Mouse (Mus musculus) liver, embryonic 14.5 days (tissue): Measurements from ENCODE around the gene Gm13290. TPM values are rescaled to one million over a fixed set of nuclear protein-coding genes. Genes with fewer than 3 reads are reported as not detected.
"Not testable (repeated sequence)": the region's sequence is repeated elsewhere in the genome, so short reads cannot be mapped to it uniquely, and the experiment has no call there.

Experiments used
- ATAC-seq: fragments of 200-750 bp; cut with Nextera tagmentation; 2 replicates; pipeline ENCODE4 v1.8.0; 2017; ENCODE audit warnings: moderate number of reproducible peaks, mild to moderate bottlenecking, moderate library complexity; ENCODE audit not compliant: insufficient read depth
- DNase-seq, 3 experiments: peaks; one replicate each; pipeline ENCODE4 v3.0.0-alpha.2; 2012 to 2013; ENCODE audit warnings: low read depth in 3 of 3, low spot score in 3 of 3
- H3K27ac ChIP-seq: fragments of 300-500 bp; sonication (generic); 2 replicates; pipeline ENCODE4 v1.5.1; 2014; ENCODE audit warnings: moderate library complexity, mild to moderate bottlenecking, control low read depth, inconsistent platforms
- H3K27me3 ChIP-seq: fragments of 300-500 bp; sonication (generic); 2 replicates; pipeline ENCODE4 v1.6.1; 2014; ENCODE audit warnings: mild to moderate bottlenecking, low read length, moderate library complexity; ENCODE audit not compliant: control insufficient read depth, insufficient read depth
- H3K36me3 ChIP-seq: fragments of 300-500 bp; sonication (generic); replicated peaks from 2 replicates; pipeline ENCODE4 v1.6.1; 2014; ENCODE audit warnings: low read depth; ENCODE audit not compliant: control insufficient read depth, insufficient read depth
- H3K4me1 ChIP-seq, 2 experiments: fragments of 200-500 bp in 1 of 2; fragments of 300-500 bp in 1 of 2; sonication (generic) in 1 of 2; replicated peaks; 2 replicates each; pipeline ENCODE4 v1.6.1; 2012 to 2014; ENCODE audit warnings: antibody characterized with exemption in 1 of 2, inconsistent platforms in 1 of 2, low read length in 1 of 2; ENCODE audit not compliant: control insufficient read depth in 2 of 2, insufficient read depth in 2 of 2
- H3K4me2 ChIP-seq: fragments of 300-500 bp; sonication (generic); 2 replicates; pipeline ENCODE4 v1.6.1; 2014; ENCODE audit warnings: low read depth, mild to moderate bottlenecking, control low read depth, moderate library complexity
- H3K4me3 ChIP-seq, 2 experiments: fragments of 200-500 bp in 1 of 2; fragments of 300-500 bp in 1 of 2; sonication (generic) in 1 of 2; 2 replicates each; pipeline ENCODE4 v1.5.1; 2012 to 2014; ENCODE audit warnings: low read depth in 2 of 2, low read length in 2 of 2, mild to moderate bottlenecking in 2 of 2, control low read depth in 1 of 2, inconsistent platforms in 1 of 2, moderate library complexity in 1 of 2; ENCODE audit not compliant: insufficient read depth in 1 of 2
- H3K9ac ChIP-seq: fragments of 300-500 bp; sonication (generic); replicated peaks from 2 replicates; pipeline ENCODE4 v1.6.1; 2014; ENCODE audit warnings: mild to moderate bottlenecking, control low read depth, moderate library complexity
- H3K9me3 ChIP-seq: fragments of 300-500 bp; sonication (generic); 2 replicates; pipeline ENCODE4 v1.6.1; 2016; ENCODE audit warnings: low read length, mixed read lengths; ENCODE audit not compliant: control insufficient read depth
- CTCF ChIP-seq: IDR thresholded peaks from 2 replicates; pipeline ENCODE4 v1.5.1; 2016; ENCODE audit warnings: antibody characterized with exemption, low read depth, control low read depth
- EP300 ChIP-seq: IDR thresholded peaks from 2 replicates; pipeline ENCODE4 v1.6.1; 2016; ENCODE audit warnings: antibody characterized with exemption, low read depth
- WGBS: fragments of 180-500 bp; shearing (Covaris S2); extraction: QIAGEN DNeasy Blood & Tissue Kit; methylation state at CpG from one replicate; pipeline ENCODE4 v1.1.7; 2014; ENCODE audit not compliant: insufficient replicate concordance; 5-methylcytosine and 5-hydroxymethylcytosine counted together
- polyA plus RNA-seq, 2 experiments: library from polyadenylated mRNA; depleted of rRNA in 1 of 2; stranded (reverse) in 1 of 2; unstranded in 1 of 2; fragments of >200 nt; fragmentation: Nextera tagmentation in 1 of 2; extraction: Ambion mirVana in 1 of 2; gene quantifications; 2 replicates each; pipeline versions ENCODE4 v1.2.1 to v1.2.3; 2012 to 2014

Gene Gm13290
- not detected in 2 replicates for polyA plus RNA-seq (2012; rRNA removed)
- polyA plus RNA-seq (2014; fragmentation: Nextera tagmentation; extraction: Ambion mirVana) = 0.14 TPM in 1 of 2 replicates, not detected in the other

DNA sequence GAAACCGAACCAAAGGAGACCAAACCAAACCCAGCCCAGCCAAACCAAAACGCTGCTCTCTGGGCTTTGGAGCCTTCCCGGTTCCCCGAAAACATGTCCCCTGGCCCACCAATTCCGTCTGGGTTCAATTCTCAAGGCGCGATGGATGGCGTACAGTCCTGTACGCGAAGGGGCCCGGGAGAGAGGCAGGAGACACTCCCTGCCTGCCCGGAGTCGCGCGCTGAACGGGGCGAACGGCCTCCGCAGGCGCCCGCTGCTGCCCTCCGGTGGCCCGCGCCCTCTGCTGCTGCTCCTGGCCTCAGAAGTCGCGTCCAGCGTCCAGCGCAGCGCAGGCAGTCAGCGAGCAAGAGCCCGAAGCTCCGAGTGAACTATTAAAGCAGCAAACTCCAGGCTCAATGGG lies at the start of gene Gm13290:
TSS of gene Gm13290 (plus strand) at position 301 of the 400 bp plus-strand sequence.
- not testable (repeated sequence) for H3K9me3 ChIP-seq, H3K4me1 ChIP-seq, DNase-seq, H3K4me2 ChIP-seq, H3K27me3 ChIP-seq, H3K9ac ChIP-seq, H3K4me3 ChIP-seq, H3K27ac ChIP-seq, ATAC-seq, H3K36me3 ChIP-seq
- WGBS = no CpG with 5 or more reads among the region's 32 CpGs

DNA sequence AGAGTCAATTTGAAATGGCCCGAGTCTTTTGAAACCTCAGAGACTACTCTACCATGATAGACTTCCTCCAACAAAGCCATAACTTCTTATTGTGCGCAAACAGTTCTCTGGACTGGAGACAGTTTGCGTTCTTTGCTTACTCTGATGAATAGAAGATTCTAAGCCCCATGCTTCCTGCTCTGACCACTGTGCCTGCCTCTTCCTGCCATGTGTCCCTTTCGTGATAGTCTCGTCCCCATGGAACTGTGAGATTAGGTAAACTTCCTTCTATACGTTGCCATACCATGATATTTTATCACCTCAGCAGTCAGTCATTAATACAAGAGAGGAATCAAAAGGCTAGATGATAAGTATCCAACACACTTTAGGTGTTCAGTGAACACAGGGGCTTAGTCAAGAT lies 46.9 kb upstream of the Gm13290 start:
- Histone ChIP-seq H3K27me3 (no peaks in the 10 kb centered on the region), H3K4me2 (peak overlapping the region; percentile 11; the same call in 1 of the 2 replicates), H3K9ac (no peak overlapping the region), H3K27ac (no peak overlapping the region), H3K4me3 (no peak overlapping the region), H3K4me1 (no peaks in the 10 kb centered on the region; a peak in 1 of 4 replicates), H3K9me3 (no peaks in the 10 kb centered on the region), H3K36me3 (no peaks in the 10 kb centered on the region)
- 14% methylated on average over 6 of the region's 6 CpGs for WGBS
- DNase-seq = no peak
- ATAC-seq = no peak
- TF ChIP-seq EP300 (no peak), CTCF (no peak)

GRCm38 (mm10) chr4:88727324-88727723 lies 46.3 kb upstream of the Gm13290 start:
- Histone ChIP-seq H3K4me1 (no peaks in the 10 kb centered on the region; a peak in 1 of 4 replicates), H3K27ac (no peak overlapping the region), H3K9ac (no peak overlapping the region), H3K27me3 (no peaks in the 10 kb centered on the region), H3K4me2 (peak overlapping the region; percentile 11; the same call in 1 of the 2 replicates), H3K4me3 (no peak overlapping the region), H3K9me3 (no peaks in the 10 kb centered on the region), H3K36me3 (no peaks in the 10 kb centered on the region)
- WGBS = 0% methylated on average over 1 of the region's 1 CpGs
- DNase-seq (no peak), ATAC-seq (no peak)
- TF ChIP-seq CTCF (peak; percentile 67), EP300 (no peak)

DNA sequence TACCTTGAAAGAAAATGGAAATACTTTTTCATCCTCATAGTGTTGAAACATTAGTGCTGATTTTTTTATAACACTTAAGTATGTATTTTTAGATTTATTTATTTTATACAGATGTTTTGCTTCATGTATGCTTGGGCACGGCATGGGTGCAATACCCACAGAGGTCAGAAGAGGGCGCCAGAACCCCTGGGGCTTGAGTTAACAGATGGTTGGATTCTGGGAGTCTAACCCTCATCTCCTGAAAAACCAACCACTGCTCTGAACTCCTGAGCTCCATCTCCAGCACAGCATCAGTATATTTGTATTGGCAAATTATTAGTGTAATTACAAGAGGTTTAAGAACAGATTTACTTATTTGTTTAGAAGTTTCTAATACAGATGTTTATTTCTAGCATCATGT lies 35.2 kb upstream of the Gm13290 start:
- ATAC-seq (no peak), DNase-seq (peak; percentile 12 to 42 (median 28))
- H3K27ac ChIP-seq = no peak overlapping the region
- no peaks in the 10 kb centered on the region for H3K27me3 ChIP-seq
- H3K9me3 ChIP-seq = no peaks in the 10 kb centered on the region
- no peaks in the 10 kb centered on the region for H3K4me1 ChIP-seq
- TF ChIP-seq EP300 = no peak
- peak; percentile 89 for TF ChIP-seq CTCF
- H3K36me3 ChIP-seq = no peaks in the 10 kb centered on the region
- 1% methylated on average over 2 of the region's 2 CpGs for WGBS
- H3K4me3 ChIP-seq = no peak overlapping the region
- H3K9ac ChIP-seq = no peak overlapping the region
- no peak overlapping the region for H3K4me2 ChIP-seq

- Histone ChIP-seq H3K36me3 (no peaks in the 10 kb centered on the region), H3K27me3 (no peaks in the 10 kb centered on the region), H3K9me3 (no peaks in the 10 kb centered on the region), H3K4me2 (no peak overlapping the region), H3K9ac (no peak overlapping the region), H3K27ac (no peak overlapping the region), H3K4me1 (no peaks in the 10 kb centered on the region), H3K4me3 (no peak overlapping the region)
- WGBS = 59% methylated on average over 6 of the region's 6 CpGs
- TF ChIP-seq CTCF (no peak), EP300 (no peak)
- ATAC-seq (no peak), DNase-seq (no peak)
Measured at GRCm38 (mm10) chr4:88739036-88739435, 34.6 kb upstream of the Gm13290 start.
